In the genomic region with DNA sequence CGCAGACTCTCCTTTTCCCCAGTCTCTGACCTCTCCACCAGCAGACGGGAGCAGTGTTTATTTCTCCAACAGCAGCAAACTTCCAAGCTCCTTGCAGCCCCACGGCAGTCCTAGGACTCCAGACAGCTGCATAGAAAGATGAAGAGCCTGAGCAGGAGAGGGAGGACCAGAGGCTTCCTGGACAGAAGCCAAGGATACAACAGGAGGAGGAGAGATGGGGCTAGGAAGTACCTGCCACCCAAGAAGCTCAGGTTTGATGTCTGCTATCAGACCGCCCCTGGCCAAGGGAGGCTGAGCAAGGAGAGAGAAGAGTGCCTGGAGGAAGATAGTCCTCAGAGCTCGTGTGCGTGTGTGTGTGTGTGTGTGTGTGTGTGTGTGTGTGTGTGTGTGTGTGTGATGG, we compare ENCODE assay signal across 13 mouse cellular contexts. TPM values are rescaled to one million over a fixed set of nuclear protein-coding genes. Genes with fewer than 3 reads are reported as not detected.
DNase-seq lines count a peak whose midpoint lies in the region; ATAC-seq and TF ChIP-seq lines count a peak whose summit lies in the region.
"Had no signal": no experiment of that assay in that cellular context is flagged by ENCODE, and none has a peak within 500 bp of the region (broad histone marks: within the 10 kb centered on the region; RNA-seq: fewer than 3 reads in every experiment).

No protein-coding gene starts in this region.

- no peaks in the 10 kb centered on the region for H3K36me3 ChIP-seq in hindbrain, postnatal 0 days (ENCODE audit: insufficient read depth, low read length)
- H3K36me3 ChIP-seq in hindbrain, embryonic 14.5 days (replicated peaks; ENCODE audit: control insufficient read depth, insufficient read depth) = no peaks in the 10 kb centered on the region
- H3K36me3 ChIP-seq in neural tube, embryonic 13.5 days = no peaks in the 10 kb centered on the region
- H3K36me3 ChIP-seq in stomach, postnatal 0 days (ENCODE audit: control insufficient read depth, insufficient read depth, low read length) = no peaks in the 10 kb centered on the region

- H3K4me1 ChIP-seq in hindbrain, postnatal 0 days (ENCODE audit: insufficient read depth, low read length) = no peaks in the 10 kb centered on the region
- H3K4me1 ChIP-seq in hindbrain, embryonic 14.5 days (replicated peaks; ENCODE audit: control insufficient read depth, insufficient read depth, low read length) = 0 out of 2 replicates have a peak, but pooled peaks cover 3% of the 10 kb centered on the region
- peaks cover 27% of the 10 kb centered on the region for H3K4me1 ChIP-seq in neural tube, embryonic 13.5 days (replicated peaks)
- no peaks in the 10 kb centered on the region; the same call in 1 of the 2 replicates for H3K4me1 ChIP-seq in stomach, postnatal 0 days (replicated peaks; ENCODE audit: control insufficient read depth, insufficient read depth)

- no peak overlapping the region for H3K27ac ChIP-seq in hindbrain, postnatal 0 days
- no peak overlapping the region for H3K27ac ChIP-seq in hindbrain, embryonic 14.5 days
- peak overlapping the region; percentile 65; the same call in 1 of the 2 replicates for H3K27ac ChIP-seq in neural tube, embryonic 13.5 days (replicated peaks)
- no peak overlapping the region for H3K27ac ChIP-seq in stomach, postnatal 0 days (replicated peaks)

- no peak for ATAC-seq in hindbrain, postnatal 0 days
- ATAC-seq in hindbrain, embryonic 14.5 days (ENCODE audit: low FRiP score) = no peak; the same call in 1 of the 2 replicates
- 0 out of 2 replicates have a peak, but pooled peaks have one; percentile 21 for ATAC-seq in neural tube, embryonic 13.5 days (ENCODE audit: low read depth)
- peak; percentile 38; the same call in 1 of the 2 replicates for ATAC-seq in stomach, postnatal 0 days (ENCODE audit: low FRiP score, low TSS enrichment)

- WGBS in hindbrain, postnatal 0 days = 53% methylated on average over 6 of the region's 6 CpGs
- 66% methylated on average over 6 of the region's 6 CpGs for WGBS in hindbrain, embryonic 14.5 days
- whole genome bisulfite sequencing in neural tube, embryonic 13.5 days = 54% methylated on average over 6 of the region's 6 CpGs
- 19% methylated on average over 6 of the region's 6 CpGs for WGBS in stomach, postnatal 0 days

- no peak overlapping the region for H3K4me3 ChIP-seq in hindbrain, postnatal 0 days (ENCODE audit: low read length)
- no peak overlapping the region for H3K4me3 ChIP-seq in hindbrain, embryonic 14.5 days (replicated peaks; ENCODE audit: low read length)
- H3K4me3 ChIP-seq in neural tube, embryonic 13.5 days = no peak overlapping the region
- H3K4me3 ChIP-seq in stomach, postnatal 0 days (ENCODE audit: low read depth, low read length) = no peak overlapping the region

- TF ChIP-seq CTCF in hindbrain, postnatal 0 days (IDR thresholded peaks at IDR 0.05; ENCODE audit: low read depth) = no peak
- no peak for TF ChIP-seq CTCF in stomach, postnatal 0 days (IDR thresholded peaks at IDR 0.05; ENCODE audit: low read depth)

- H3K4me2 ChIP-seq in hindbrain, postnatal 0 days (ENCODE audit: low read depth, low read length) = no peak overlapping the region
- H3K4me2 ChIP-seq in hindbrain, embryonic 14.5 days (replicated peaks) = no peak overlapping the region
- no peak overlapping the region; the same call in 1 of the 2 replicates for H3K4me2 ChIP-seq in neural tube, embryonic 13.5 days
- no peak overlapping the region for H3K4me2 ChIP-seq in stomach, postnatal 0 days (replicated peaks; ENCODE audit: low read depth)

- TF ChIP-seq EP300 in stomach, postnatal 0 days (optimal IDR thresholded peaks at IDR 0.05) = no peak

- H3K9me3 ChIP-seq in hindbrain, postnatal 0 days (ENCODE audit: low read length) = no peaks in the 10 kb centered on the region
- no peaks in the 10 kb centered on the region for H3K9me3 ChIP-seq in hindbrain, embryonic 14.5 days (ENCODE audit: control insufficient read depth, low read length)
- H3K9me3 ChIP-seq in neural tube, embryonic 13.5 days = no peaks in the 10 kb centered on the region
- no peaks in the 10 kb centered on the region for H3K9me3 ChIP-seq in stomach, postnatal 0 days (ENCODE audit: control insufficient read depth, low read length)

- peak; percentile 46 for DNase-seq in embryo, embryonic 11 days
- DNase-seq in embryo, embryonic 10 days (ENCODE audit: low spot score) = no peak
- DNase-seq in hindbrain, postnatal 0 days (ENCODE audit: low spot score) = peak; percentile 27
- no peak for DNase-seq in hindbrain, embryonic 14.5 days (ENCODE audit: low spot score)
- DNase-seq in neural tube, embryonic 10.5 days (ENCODE audit: extremely low spot score, low spot score) = no peak
- DNase-seq in stomach, postnatal 0 days (ENCODE audit: low spot score) = no peak
- DNase-seq in gastrocnemius, postnatal 4 days (ENCODE audit: low spot score in 2 of 2) = no peak
- DNase-seq: cerebellum, postnatal 25 days had no signal

- H3K27me3 ChIP-seq in hindbrain, postnatal 0 days (ENCODE audit: insufficient read depth, low read length) = no peaks in the 10 kb centered on the region
- H3K27me3 ChIP-seq in hindbrain, embryonic 14.5 days (ENCODE audit: control insufficient read depth, insufficient read depth, low read length) = no peaks in the 10 kb centered on the region
- H3K27me3 ChIP-seq in neural tube, embryonic 13.5 days = no peaks in the 10 kb centered on the region
- H3K27me3 ChIP-seq in stomach, postnatal 0 days (ENCODE audit: control insufficient read depth, insufficient read depth, low read length) = no peaks in the 10 kb centered on the region

- H3K9ac ChIP-seq in hindbrain, postnatal 0 days (replicated peaks; ENCODE audit: low read length) = no peak overlapping the region
- H3K9ac ChIP-seq in hindbrain, embryonic 14.5 days = no peak overlapping the region
- no peak overlapping the region for H3K9ac ChIP-seq in neural tube, embryonic 13.5 days
- H3K9ac ChIP-seq in stomach, postnatal 0 days (ENCODE audit: low read length) = no peak overlapping the region

RNA-seq across cellular contexts. Expression of gene Spdye4c, which starts 41.0 kb away (rescaled TPM):
- total RNA-seq in hindbrain, postnatal 0 days (2014; rRNA removed) = not detected in 2 replicates
- polyA plus RNA-seq in hindbrain, postnatal 0 days (2015; fragmentation: Nextera tagmentation; extraction: Ambion mirVana) = not detected in 2 replicates
- polyA plus RNA-seq in hindbrain, embryonic 14.5 days (2014; fragmentation: Nextera tagmentation; extraction: Ambion mirVana) = not detected in 2 replicates
- not detected in 2 replicates for polyA plus RNA-seq in neural tube, embryonic 13.5 days (2015; fragmentation: Nextera tagmentation; extraction: Ambion mirVana)
- polyA plus RNA-seq in stomach, postnatal 0 days (2015; fragmentation: Nextera tagmentation; extraction: Ambion mirVana) = not detected in 2 replicates
- total RNA-seq in gastrocnemius, postnatal 4 days (2021) = not detected
- total RNA-seq: gastrocnemius, adult 18-20 months; megakaryocyte, adult 5-6 weeks; MEL had no signal
- polyA plus RNA-seq: limb, embryonic 11.5 days had no signal

Comparison
In these comparisons a context has a peak if more than half of its experiments do, and no peak if none do; other contexts are left out.
1. DNase-seq: peak in embryo, embryonic 11 days (single experiment) and hindbrain, postnatal 0 days (single experiment); none in embryo, embryonic 10 days (single experiment), hindbrain, embryonic 14.5 days (single experiment), neural tube, embryonic 10.5 days (single experiment), stomach, postnatal 0 days (single experiment) and gastrocnemius, postnatal 4 days (0 of 2).
2. ATAC-seq: peak in neural tube, embryonic 13.5 days (single experiment) and stomach, postnatal 0 days (single experiment); none in hindbrain, postnatal 0 days (single experiment) and hindbrain, embryonic 14.5 days (single experiment).